Mouse (Mus musculus): Measurements from ENCODE around the gene Fat4.

GRCm38 (mm10) chr3:38937159-38937558, 50.4 kb downstream of the Fat4 start:
- TF ChIP-seq CTCF (conservative IDR thresholded peaks at IDR 0.05; ENCODE audit: low read length) (no peak), NANOG (IDR thresholded peaks at IDR 0.05; ENCODE audit: borderline replicate concordance, low read length) (no peak)

Data from E14TG2a.4 (cell line).